Mouse (Mus musculus) lung, adult 2 months (tissue): Measurements from ENCODE around the gene Hist1h2bq. TPM values are rescaled to one million over a fixed set of nuclear protein-coding genes. Genes with fewer than 3 reads are reported as not detected.
A peak's percentile ranks its signal among the peaks of the same experiment; 100 is the strongest.
"Not testable (repeated sequence)": the region's sequence is repeated elsewhere in the genome, so short reads cannot be mapped to it uniquely, and the experiment has no call there.

Experiments
- DNase-seq: peaks from one replicate; pipeline ENCODE4 v3.0.0; 2022
- H3K4me1 ChIP-seq: fragments of 200-500 bp; 2 replicates; pipeline ENCODE4 v1.6.1; 2011; ENCODE audit warnings: low read length; ENCODE audit not compliant: control insufficient read depth, insufficient read depth
- H3K4me3 ChIP-seq: fragments of 200-500 bp; replicated peaks from 2 replicates; pipeline ENCODE3; 2011; ENCODE audit warnings: low read depth, mild to moderate bottlenecking, control low read depth, low read length; ENCODE audit errors: extremely low read depth
- CTCF ChIP-seq: fragments of 200-500 bp; IDR thresholded peaks from 2 replicates; pipeline ENCODE4 v1.5.1; 2011; ENCODE audit warnings: mild to moderate bottlenecking, low read length, control low read depth; ENCODE audit not compliant: insufficient read depth
- POLR2A ChIP-seq: fragments of 200-500 bp; IDR thresholded peaks from 2 replicates; pipeline ENCODE4 v1.6.1; 2011; ENCODE audit warnings: low read depth, mild to moderate bottlenecking, control low read depth, low read length, borderline replicate concordance; ENCODE audit errors: extremely low read depth
- WGBS: fragments of 180-500 bp; shearing (Covaris S2); methylation state at CpG from one replicate; pipeline ENCODE4 v1.1.7; 2018; 5-methylcytosine and 5-hydroxymethylcytosine counted together
- polyA plus RNA-seq: library from polyadenylated mRNA; depleted of rRNA; stranded (reverse); fragments of >200 nt; gene quantifications from 2 replicates; pipeline ENCODE4 v1.2.3, GENCODE M21; 2012; rRNA removed

Gene Hist1h2bq
- 4.7 and 5.0 TPM in 2 replicates for polyA plus RNA-seq

- not testable (repeated sequence) for DNase-seq, H3K4me1 ChIP-seq, H3K4me3 ChIP-seq
- WGBS, result no CpG with 5 or more reads among the region's 23 CpGs
These were observed at the start of gene Hist1h2bq, which contains the start of gene Hist1h2ao for GRCm38 (mm10) chr13:21810073-21810472. Hist1h2bq (minus strand) TSS chr13:21810197. Hist1h2ao (plus strand) TSS chr13:21810465.

GRCm38 (mm10) chr13:21855698-21856162 is 45.7 kb upstream of the Hist1h2bq start:
- Histone ChIP-seq H3K4me3 (peak overlapping the region; percentile 27), H3K4me1 (no peaks in the 10 kb centered on the region)
- DNase-seq, result no peak
- WGBS, result 12% methylated on average over 15 of the region's 15 CpGs
- TF ChIP-seq CTCF (no peak), POLR2A (no peak)

GRCm38 (mm10) chr13:21855146-21855545 is 45.1 kb upstream of the Hist1h2bq start:
- Histone ChIP-seq H3K4me1 (no peaks in the 10 kb centered on the region), H3K4me3 (no peak overlapping the region)
- DNase-seq, result peak; percentile 50
- TF ChIP-seq CTCF (no peak), POLR2A (no peak)
- 9% methylated on average over 11 of the region's 11 CpGs for WGBS

- Histone ChIP-seq H3K4me3 (no peak overlapping the region), H3K4me1 (no peaks in the 10 kb centered on the region)
- TF ChIP-seq POLR2A, result no peak
- TF ChIP-seq CTCF, result no peak
- 31% methylated on average over 3 of the region's 3 CpGs for WGBS
- DNase-seq, result no peak
These were observed 42.4 kb upstream of the Hist1h2bq start for GRCm38 (mm10) chr13:21852215-21852945.

- not testable (repeated sequence) for H3K4me3 ChIP-seq, H3K4me1 ChIP-seq, DNase-seq
- WGBS, result 79% methylated on average over 1 of the region's 1 CpGs
These were observed 40.7 kb upstream of the Hist1h2bq start for GRCm38 (mm10) chr13:21850696-21851095.

- TF ChIP-seq POLR2A (no peak), CTCF (no peak)
- no peak for DNase-seq
- Histone ChIP-seq H3K4me3 (no peak overlapping the region), H3K4me1 (no peaks in the 10 kb centered on the region)
- 55% methylated on average over 8 of the region's 8 CpGs for WGBS
These were observed 37.9 kb upstream of the Hist1h2bq start for GRCm38 (mm10) chr13:21847883-21848282.

GRCm38 (mm10) chr13:21846356-21846755 is 36.4 kb upstream of the Hist1h2bq start:
- H3K4me3 ChIP-seq, DNase-seq, H3K4me1 ChIP-seq: not testable (repeated sequence)

GRCm38 (mm10) chr13:21840508-21840907 is 30.5 kb upstream of the Hist1h2bq start:
- not testable (repeated sequence) for DNase-seq, H3K4me1 ChIP-seq, H3K4me3 ChIP-seq
- WGBS, result no CpG with 5 or more reads among the region's 4 CpGs

- not testable (repeated sequence) for H3K4me3 ChIP-seq, DNase-seq, H3K4me1 ChIP-seq
- WGBS, result no CpG with 5 or more reads among the region's 24 CpGs
These were observed 23.5 kb upstream of the Hist1h2bq start, which contains the start of the genes Hist1h2ap and Hist1h2br for GRCm38 (mm10) chr13:21833461-21833860. Hist1h2ap (minus strand) TSS chr13:21833507. Hist1h2br (plus strand) TSS chr13:21833743.

GRCm38 (mm10) chr13:21831418-21832394 is 21.7 kb upstream of the Hist1h2bq start, which contains the start of gene Hist1h4n:
Hist1h4n (minus strand) TSS chr13:21832196.
- not testable (repeated sequence) for DNase-seq, H3K4me1 ChIP-seq, H3K4me3 ChIP-seq
- under 1% methylated on average over 27 of the region's 58 CpGs for whole genome bisulfite sequencing
- peak; percentile 41; the same call in 1 of the 2 replicates for TF ChIP-seq POLR2A
